Mouse (Mus musculus) myocyte (in vitro differentiated cells): Measurements from ENCODE around the gene Zdhhc5. TPM values are rescaled to one million over a fixed set of nuclear protein-coding genes. Genes with fewer than 3 reads are reported as not detected.

Source experiments
- H3K27me3 ChIP-seq: one replicate; pipeline ENCODE4 v1.6.1; 2011; ENCODE audit not compliant: control insufficient read depth, insufficient read depth, insufficient read length
- H3K36me3 ChIP-seq: one replicate; pipeline ENCODE4 v1.6.1; 2011; ENCODE audit not compliant: control insufficient read depth, insufficient read depth
- H3K4me2 ChIP-seq: one replicate; pipeline ENCODE4 v1.6.1; 2011; ENCODE audit warnings: low read depth, control low read depth
- H3K4me3 ChIP-seq: one replicate; pipeline ENCODE4 v1.5.1; 2011; ENCODE audit warnings: mild to moderate bottlenecking, control low read depth, moderate library complexity
- H3K79me2 ChIP-seq: one replicate; pipeline ENCODE4 v1.6.1; 2011; ENCODE audit not compliant: control insufficient read depth, insufficient read depth
- H3ac ChIP-seq: one replicate; pipeline ENCODE4 v1.6.1; 2011; ENCODE audit not compliant: control insufficient read depth, insufficient read length
- CEBPB ChIP-seq: IDR thresholded peaks from 2 replicates; pipeline ENCODE4 v1.6.1; 2011; ENCODE audit warnings: mild to moderate bottlenecking, moderate library complexity; ENCODE audit not compliant: poor library complexity, insufficient read depth, severe bottlenecking
- E2F4 ChIP-seq: IDR thresholded peaks from one replicate; pipeline ENCODE4 v1.6.1; 2011; ENCODE audit warnings: mild to moderate bottlenecking, control low read depth, moderate library complexity; ENCODE audit not compliant: insufficient read depth
- MAX ChIP-seq: IDR thresholded peaks from one replicate; pipeline ENCODE4 v1.6.1; 2011; ENCODE audit warnings: low read depth, mild to moderate bottlenecking, control low read depth
- MYOD1 ChIP-seq, 3 experiments: IDR thresholded peaks; one replicate each; pipeline ENCODE4 v1.6.1; 2011; ENCODE audit warnings: control low read depth in 2 of 3, low read depth in 2 of 3, mild to moderate bottlenecking in 2 of 3, moderate library complexity in 1 of 3; ENCODE audit not compliant: insufficient read length in 2 of 3, control insufficient read depth in 1 of 3
- MYOG ChIP-seq, 3 experiments: IDR thresholded peaks; one replicate each; pipeline ENCODE4 v1.6.1; 2011; ENCODE audit warnings: control low read depth in 2 of 3, low read depth in 2 of 3, mild to moderate bottlenecking in 2 of 3; ENCODE audit not compliant: insufficient read length in 2 of 3, control insufficient read depth in 1 of 3, insufficient read depth in 1 of 3
- POLR2A ChIP-seq: IDR thresholded peaks from one replicate; pipeline ENCODE4 v1.6.1; 2011; ENCODE audit warnings: low read depth, mild to moderate bottlenecking, control low read depth, moderate library complexity; ENCODE audit not compliant: insufficient read length
- POLR2AphosphoS2 ChIP-seq: IDR thresholded peaks from one replicate; pipeline ENCODE4 v1.6.1; 2011; ENCODE audit warnings: low read depth, control low read depth; ENCODE audit not compliant: insufficient read length
- REST ChIP-seq: IDR thresholded peaks from one replicate; pipeline ENCODE4 v1.6.1; 2011; ENCODE audit warnings: mild to moderate bottlenecking, control low read depth, moderate library complexity; ENCODE audit not compliant: insufficient read depth, insufficient read length
- SRF ChIP-seq: IDR thresholded peaks from one replicate; pipeline ENCODE4 v1.6.1; 2011; ENCODE audit warnings: low read depth; ENCODE audit not compliant: control insufficient read depth, insufficient read length
- TCF12 ChIP-seq: IDR thresholded peaks from one replicate; pipeline ENCODE4 v1.6.1; 2011; ENCODE audit warnings: mild to moderate bottlenecking, control low read depth; ENCODE audit not compliant: poor library complexity, insufficient read depth, severe bottlenecking
- TCF3 ChIP-seq: IDR thresholded peaks from one replicate; pipeline ENCODE4 v1.6.1; 2011; ENCODE audit warnings: low read depth, control low read depth; ENCODE audit not compliant: insufficient read length
- USF1 ChIP-seq: IDR thresholded peaks from one replicate; pipeline ENCODE4 v1.6.1; 2011; ENCODE audit warnings: low read depth, mild to moderate bottlenecking, control low read depth, moderate library complexity
- polyA plus RNA-seq: library from polyadenylated mRNA; unstranded; fragments of >200 nt; fragmentation: generic; extraction: Trizol; gene quantifications from one replicate; pipeline ENCODE4 v1.2.1, GENCODE M21; 2012; ENCODE audit warnings: missing spikeins

The Zdhhc5 gene
- polyA plus RNA-seq, 1 experiment: 36.3 TPM

- H3ac ChIP-seq: no peak overlapping the region
- no peaks in the 10 kb centered on the region for H3K27me3 ChIP-seq
- no peak overlapping the region for H3K4me3 ChIP-seq
- H3K4me2 ChIP-seq: peak overlapping the region; percentile 53
- H3K36me3 ChIP-seq: no peaks in the 10 kb centered on the region
- TF ChIP-seq TCF3 (no peak), USF1 (no peak), REST (no peak), CEBPB (no peak), E2F4 (no peak), POLR2AphosphoS2 (peak; percentile 88), MYOD1 (IDR thresholded peaks at IDR 0.05; ENCODE audit: control insufficient read depth in 1 of 3, insufficient read length in 2 of 3, low read depth in 2 of 3) (no peak), POLR2A (peak; percentile 19), SRF (no peak), TCF12 (no peak), MYOG (IDR thresholded peaks at IDR 0.05; ENCODE audit: control insufficient read depth in 1 of 3, insufficient read depth in 1 of 3, insufficient read length in 2 of 3, low read depth in 2 of 3) (no peak)
- H3K79me2 ChIP-seq: peaks cover 25% of the 10 kb centered on the region
Measured at GRCm38 (mm10) chr2:84738271-84738911, 23.4 kb upstream of the Zdhhc5 start.

- peaks cover 16% of the 10 kb centered on the region for H3K79me2 ChIP-seq
- no peaks in the 10 kb centered on the region for H3K36me3 ChIP-seq
- TF ChIP-seq POLR2AphosphoS2 (peak; percentile 98), TCF12 (no peak), POLR2A (peak; percentile 18), TCF3 (no peak)
- no peak overlapping the region for H3ac ChIP-seq
- no peaks in the 10 kb centered on the region for H3K27me3 ChIP-seq
- H3K4me2 ChIP-seq: no peak overlapping the region
- no peak overlapping the region for H3K4me3 ChIP-seq
Measured at GRCm38 (mm10) chr2:84737451-84737925, 22.5 kb upstream of the Zdhhc5 start.

- TF ChIP-seq POLR2A (peak; percentile 32), E2F4 (no peak), POLR2AphosphoS2 (peak; percentile 80)
- Histone ChIP-seq H3K79me2 (peaks cover 6% of the 10 kb centered on the region), H3K27me3 (no peaks in the 10 kb centered on the region), H3K4me2 (no peak overlapping the region), H3K36me3 (no peaks in the 10 kb centered on the region), H3ac (no peak overlapping the region), H3K4me3 (no peak overlapping the region)
Measured at GRCm38 (mm10) chr2:84736312-84737161, 21.6 kb upstream of the Zdhhc5 start.

- peak overlapping the region; percentile 15 for H3K4me3 ChIP-seq
- TF ChIP-seq MYOG (IDR thresholded peaks at IDR 0.05; ENCODE audit: control insufficient read depth in 1 of 3, insufficient read depth in 1 of 3, insufficient read length in 2 of 3, low read depth in 2 of 3) (no peak), POLR2AphosphoS2 (peak; percentile 91), E2F4 (no peak), TCF12 (no peak), SRF (no peak), USF1 (no peak), MYOD1 (IDR thresholded peaks at IDR 0.05; ENCODE audit: control insufficient read depth in 1 of 3, insufficient read length in 2 of 3, low read depth in 2 of 3) (no peak)
- H3K27me3 ChIP-seq: no peaks in the 10 kb centered on the region
- H3K36me3 ChIP-seq: no peaks in the 10 kb centered on the region
- H3K79me2 ChIP-seq: no peaks in the 10 kb centered on the region
- H3ac ChIP-seq: no peak overlapping the region
- H3K4me2 ChIP-seq: peak overlapping the region; percentile 94
Measured at GRCm38 (mm10) chr2:84735346-84735920, 20.5 kb upstream of the Zdhhc5 start.

- Histone ChIP-seq H3K4me2 (peak overlapping the region; percentile 94), H3K4me3 (peak overlapping the region; percentile 15), H3ac (no peak overlapping the region), H3K27me3 (no peaks in the 10 kb centered on the region), H3K79me2 (no peaks in the 10 kb centered on the region), H3K36me3 (no peaks in the 10 kb centered on the region)
- TF ChIP-seq USF1 (no peak), SRF (no peak), E2F4 (no peak), POLR2A (no peak), REST (no peak), MYOG (IDR thresholded peaks at IDR 0.05; ENCODE audit: control insufficient read depth in 1 of 3, insufficient read depth in 1 of 3, insufficient read length in 2 of 3, low read depth in 2 of 3) (no peak), POLR2AphosphoS2 (no peak), MYOD1 (IDR thresholded peaks at IDR 0.05; ENCODE audit: control insufficient read depth in 1 of 3, insufficient read length in 2 of 3, low read depth in 2 of 3) (no peak), CEBPB (no peak), TCF12 (no peak), TCF3 (no peak), MAX (no peak)
Measured at GRCm38 (mm10) chr2:84734919-84735318, 19.9 kb upstream of the Zdhhc5 start.
